Mouse (Mus musculus) hematopoietic stem cell, adult 5-6 weeks (primary cell): ENCODE measurements at regions not wholly inside any gene's neighbourhood (a gene's known extent, or its start where the extent isn't known, plus 50 kb on each side); places are given as distances from the start of the nearest gene placed in this dataset.

Experiments
- ATAC-seq, 2 experiments: fragments of 125-278 bp in 1 of 2; replicated peaks in 1 of 2; 2 replicates each; pipeline ENCODE4 v1.8.0; 2016 to 2017; ENCODE audit warnings: inconsistent platforms in 2 of 2, mild to moderate bottlenecking in 2 of 2, moderate number of reproducible peaks in 2 of 2, low read depth in 1 of 2, moderate TSS enrichment in 1 of 2; ENCODE audit not compliant: low FRiP score in 2 of 2, poor library complexity in 2 of 2, severe bottlenecking in 2 of 2, insufficient read depth in 1 of 2, low TSS enrichment in 1 of 2

DNA sequence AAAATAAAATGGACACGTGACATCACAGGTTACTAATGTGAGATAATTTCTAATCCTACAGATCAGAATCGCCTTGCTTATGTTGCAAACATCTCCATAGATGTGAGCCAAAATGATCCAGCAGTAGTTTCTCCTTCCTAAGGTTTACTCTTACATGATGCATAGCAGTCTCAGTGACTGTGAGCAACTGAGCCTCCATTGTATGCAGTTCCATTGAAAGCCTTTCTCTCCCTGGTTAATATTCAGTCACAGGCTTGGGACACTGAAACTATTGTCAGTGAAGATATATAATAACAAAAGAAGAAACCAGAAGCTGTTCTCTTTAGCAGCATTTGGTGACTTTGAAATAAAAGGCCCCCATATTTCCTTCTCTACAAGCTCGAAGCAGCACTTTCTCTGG, 305.9 kb downstream of the Rbm26 start:
- no peak for ATAC-seq

DNA sequence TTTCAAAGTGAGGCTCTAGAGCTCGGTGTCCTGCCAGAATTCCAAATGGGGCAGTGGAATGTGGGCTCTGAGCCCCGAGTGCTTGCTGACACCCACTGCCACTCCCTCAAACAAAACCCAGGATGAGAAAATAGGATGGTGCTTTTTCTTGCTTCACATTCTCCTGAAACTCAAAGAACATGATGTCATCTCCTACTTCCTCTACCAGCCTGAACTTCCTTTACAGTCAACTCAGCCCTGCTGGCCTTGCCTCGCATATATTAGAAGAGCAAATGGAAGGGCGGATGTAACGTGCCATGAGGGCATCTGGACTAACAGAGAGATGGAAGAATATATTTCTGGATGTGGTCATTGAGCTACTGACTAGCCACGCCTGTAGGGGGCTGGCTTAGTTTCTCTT, 309.6 kb downstream of the Rbm26 start:
- no peak for ATAC-seq

DNA sequence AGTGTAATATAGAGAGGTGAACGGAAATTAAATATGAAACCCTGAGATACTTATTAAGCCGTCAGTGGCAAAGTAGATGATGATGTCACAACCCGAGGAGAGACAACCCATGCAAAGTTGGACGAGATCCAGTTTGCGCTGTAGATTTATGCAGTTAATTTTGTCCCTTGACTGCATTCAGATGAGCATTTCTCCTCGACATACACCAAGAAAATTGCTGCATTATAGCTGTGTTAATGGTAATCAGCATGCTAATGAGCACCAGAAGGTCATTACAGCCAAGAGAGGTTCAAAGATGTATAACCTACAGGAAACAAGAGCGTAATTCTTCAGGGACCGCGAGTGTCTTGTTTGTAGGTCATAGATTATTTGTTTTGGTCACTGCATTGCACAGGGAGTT, 313.2 kb downstream of the Rbm26 start:
- ATAC-seq, result no peak

DNA sequence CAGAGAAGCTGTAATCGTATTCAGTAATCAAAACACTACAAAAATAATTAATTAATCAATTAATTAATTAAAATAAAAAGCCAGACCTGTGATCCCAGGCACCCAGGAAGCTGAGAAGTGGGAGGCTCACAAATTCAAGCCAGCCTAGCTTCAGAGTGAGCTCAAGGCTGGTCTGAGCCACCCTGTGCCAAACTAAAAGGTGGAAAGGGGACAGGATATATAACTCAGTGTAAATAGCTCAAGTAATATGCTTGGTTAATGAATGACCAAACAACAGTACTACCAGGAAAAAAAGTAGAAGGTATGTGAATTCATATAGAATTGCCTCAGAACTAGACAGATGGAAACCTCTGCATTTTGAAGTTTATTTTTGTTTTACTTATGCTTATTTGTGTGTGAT, 321.2 kb downstream of the Rbm26 start:
- no peak for ATAC-seq

DNA sequence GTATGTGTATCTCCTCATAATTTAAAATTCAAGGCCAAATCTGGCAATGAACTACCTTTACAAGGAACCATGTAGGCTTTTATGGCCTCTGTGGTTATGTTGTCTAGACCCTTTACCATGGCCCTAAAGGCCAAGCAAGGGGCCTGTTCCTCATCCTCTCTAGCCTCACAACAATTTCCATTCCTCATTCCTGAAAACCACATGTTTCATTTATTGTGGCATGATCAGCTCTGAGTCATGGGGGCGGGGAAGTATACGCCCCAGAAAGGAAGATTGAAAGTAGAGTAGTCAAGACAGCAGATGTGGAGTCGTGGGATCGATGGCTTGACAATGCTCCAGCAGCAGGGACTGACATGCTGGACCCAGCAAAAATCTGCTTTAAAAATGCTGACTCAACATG, 326.8 kb upstream of the Rnf219 start:
- no peak for ATAC-seq

DNA sequence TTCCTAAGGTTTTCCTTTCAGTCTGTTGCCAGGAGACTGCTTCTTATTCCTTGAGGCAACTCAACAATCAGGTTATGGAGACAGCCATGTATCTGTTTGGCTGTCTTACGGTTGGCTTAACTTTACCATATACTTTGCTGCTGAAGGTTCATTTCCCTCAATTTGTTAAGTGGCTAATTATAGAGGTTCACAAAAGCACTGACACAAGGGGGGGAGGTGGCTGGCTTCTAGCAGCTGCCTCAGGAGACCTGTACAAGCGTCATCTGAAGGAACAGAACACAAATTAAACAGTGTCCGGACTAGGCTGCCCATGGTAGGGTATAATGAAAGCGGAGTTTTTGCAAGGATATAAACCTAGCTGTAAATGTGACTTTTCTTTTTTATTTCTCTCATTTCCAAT, 305.0 kb upstream of the Rnf219 start:
- no peak for ATAC-seq

DNA sequence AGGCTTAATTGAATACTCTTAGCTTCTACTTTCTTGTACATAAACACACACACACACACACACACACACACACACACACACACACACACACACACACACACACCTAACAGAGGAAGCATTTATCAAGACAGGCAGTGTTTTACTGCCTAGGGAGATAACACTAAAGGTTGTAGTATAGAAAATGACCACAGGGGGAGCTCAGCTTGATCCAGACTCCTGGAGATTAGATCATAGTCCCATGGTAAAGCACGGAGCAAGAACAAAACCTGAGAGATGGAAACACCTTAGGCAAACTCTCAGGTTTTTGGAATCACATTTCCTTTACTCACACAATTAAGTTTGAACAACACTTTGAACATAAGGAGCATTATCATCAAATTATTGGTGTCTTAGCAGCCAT, 302.5 kb upstream of the Rnf219 start:
- no peak for ATAC-seq

DNA sequence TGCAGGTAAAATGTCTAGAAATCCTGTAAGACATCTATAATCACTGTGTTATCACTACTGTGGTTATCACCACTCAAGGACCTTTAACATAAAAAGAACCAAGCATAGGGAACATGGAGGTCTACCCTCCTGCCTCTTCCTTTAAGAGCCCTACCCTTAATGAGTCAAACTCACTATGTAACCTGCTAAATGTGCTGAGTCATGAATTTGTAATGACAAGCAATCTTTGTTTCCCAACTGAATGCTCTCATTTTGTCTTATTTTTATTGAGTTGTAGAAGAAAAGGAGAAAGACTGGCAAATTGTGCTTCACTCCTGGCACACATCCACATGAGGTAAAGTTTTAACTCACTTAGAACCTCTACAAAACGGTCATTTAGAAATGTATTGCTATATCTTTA, 301.8 kb upstream of the Rnf219 start:
- ATAC-seq, result no peak

DNA sequence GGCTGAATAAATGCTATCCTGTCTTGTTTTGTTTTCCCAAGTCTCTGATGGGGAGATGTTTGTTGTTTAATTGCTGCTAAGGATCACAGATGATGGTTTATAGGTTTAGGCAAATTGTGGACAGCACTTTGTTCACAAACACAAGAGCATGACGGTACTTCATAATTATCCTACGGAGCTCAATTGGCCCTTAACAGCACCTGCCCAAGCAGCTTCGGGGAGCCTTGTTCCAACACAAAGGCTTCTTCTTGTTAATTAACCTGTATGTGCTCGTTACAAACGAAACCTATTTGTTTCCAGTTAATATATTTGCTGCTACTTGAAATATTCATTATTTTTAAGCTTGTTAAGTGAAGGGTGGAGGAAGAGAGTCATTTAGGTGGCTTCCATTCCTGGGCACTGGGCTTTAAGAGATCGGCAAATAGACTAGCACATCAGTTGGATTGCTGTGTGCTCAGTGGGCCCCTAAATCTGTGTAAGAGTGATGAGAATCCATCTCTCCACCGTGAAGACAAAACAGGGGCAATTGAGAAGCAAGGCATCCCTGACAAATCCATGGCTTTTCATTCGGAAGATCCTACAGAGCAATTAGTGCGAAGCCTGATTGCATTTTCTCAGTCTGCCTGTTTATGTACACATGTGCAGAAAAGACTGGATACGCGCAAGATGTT, 299.6 kb upstream of the Rnf219 start:
- no peak for ATAC-seq

DNA sequence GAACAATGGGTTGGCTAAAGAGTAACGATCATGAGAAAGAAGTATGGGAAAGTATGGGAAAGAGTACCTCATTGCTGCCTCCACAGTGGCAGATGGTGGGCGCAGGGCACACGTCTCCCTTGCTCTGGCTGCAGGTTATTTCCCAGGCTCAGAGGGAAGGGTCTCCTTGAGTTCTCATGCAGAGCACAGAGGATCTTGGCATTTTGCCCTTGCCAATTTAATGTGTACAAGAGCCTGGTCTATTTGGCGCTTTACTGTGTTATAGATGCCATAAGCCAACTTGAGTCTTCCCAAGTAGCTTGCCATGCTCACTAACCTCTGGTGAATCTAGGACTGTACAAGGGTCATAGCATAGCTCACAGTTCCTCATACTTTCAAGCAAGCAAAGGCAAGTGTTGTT, 296.7 kb upstream of the Rnf219 start:
- no peak for ATAC-seq

DNA sequence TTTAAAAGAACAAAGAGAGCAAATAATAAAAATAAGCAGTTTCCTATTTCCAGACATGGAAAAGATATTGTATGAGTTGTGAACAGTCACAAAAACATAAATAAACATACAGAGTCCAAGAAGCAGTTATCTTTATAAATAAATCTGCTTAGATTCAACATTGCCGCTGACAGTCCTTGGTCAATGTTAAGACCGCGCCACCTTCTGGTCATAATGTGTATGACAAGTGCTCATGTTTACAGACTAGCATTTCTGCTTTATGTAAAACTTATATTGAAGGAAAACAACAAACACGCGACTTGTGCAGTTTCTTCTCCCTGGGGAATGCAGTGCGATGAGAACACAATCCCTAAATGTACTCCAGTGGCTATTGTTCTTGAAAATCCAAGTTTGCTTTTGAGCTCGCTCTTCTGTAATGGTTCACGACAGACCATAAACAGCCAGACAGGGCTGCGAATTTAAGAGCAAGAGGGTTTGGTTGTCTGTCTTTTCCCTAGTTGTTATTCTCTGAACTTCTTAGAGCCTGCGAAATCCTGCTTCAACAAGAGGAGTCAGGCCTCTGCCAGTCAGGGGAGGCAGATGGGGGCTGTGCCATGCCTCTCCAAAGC, 291.6 kb upstream of the Rnf219 start:
- peak; percentile 74 to 76; a peak in 3 of 4 replicates for ATAC-seq

DNA sequence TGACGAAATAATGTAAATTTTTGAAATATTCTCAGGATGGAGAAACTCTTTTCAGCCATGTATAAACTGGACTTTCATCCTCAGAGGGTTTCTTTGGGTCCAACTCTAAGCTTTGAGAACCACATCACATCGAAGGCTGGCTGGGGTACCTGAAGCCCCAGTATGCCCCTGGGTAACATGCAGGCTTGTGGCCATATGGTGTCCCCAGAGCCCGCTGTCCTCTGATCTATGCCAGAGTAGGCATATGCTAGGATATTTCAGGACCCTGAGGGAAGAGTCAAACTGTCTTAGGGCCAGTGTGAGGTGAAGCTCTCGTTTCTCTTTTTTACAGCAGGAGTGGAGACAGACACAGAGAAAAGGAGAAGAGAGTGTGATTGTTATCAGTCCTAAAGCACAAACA, 289.6 kb upstream of the Rnf219 start:
- no peak for ATAC-seq

DNA sequence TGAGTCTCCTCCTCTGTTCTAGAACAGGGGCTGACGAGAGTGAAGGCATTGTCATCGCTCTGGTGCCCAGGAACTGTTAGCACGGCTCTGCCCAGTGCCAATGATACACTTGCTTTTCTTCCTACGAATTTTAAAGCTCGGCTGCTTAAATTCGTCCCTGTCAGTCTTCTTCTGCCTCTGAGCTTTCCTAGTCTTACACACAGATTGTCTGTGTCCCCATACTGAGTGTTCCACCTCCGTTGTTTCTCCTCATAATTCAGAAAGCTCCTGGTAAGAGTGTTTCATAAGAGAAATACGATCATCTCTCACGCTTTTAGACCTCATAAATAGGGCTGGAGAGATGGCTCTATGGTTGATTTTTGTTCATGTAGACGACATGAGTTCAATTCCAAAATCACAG, 282.9 kb upstream of the Rnf219 start:
- no peak for ATAC-seq

DNA sequence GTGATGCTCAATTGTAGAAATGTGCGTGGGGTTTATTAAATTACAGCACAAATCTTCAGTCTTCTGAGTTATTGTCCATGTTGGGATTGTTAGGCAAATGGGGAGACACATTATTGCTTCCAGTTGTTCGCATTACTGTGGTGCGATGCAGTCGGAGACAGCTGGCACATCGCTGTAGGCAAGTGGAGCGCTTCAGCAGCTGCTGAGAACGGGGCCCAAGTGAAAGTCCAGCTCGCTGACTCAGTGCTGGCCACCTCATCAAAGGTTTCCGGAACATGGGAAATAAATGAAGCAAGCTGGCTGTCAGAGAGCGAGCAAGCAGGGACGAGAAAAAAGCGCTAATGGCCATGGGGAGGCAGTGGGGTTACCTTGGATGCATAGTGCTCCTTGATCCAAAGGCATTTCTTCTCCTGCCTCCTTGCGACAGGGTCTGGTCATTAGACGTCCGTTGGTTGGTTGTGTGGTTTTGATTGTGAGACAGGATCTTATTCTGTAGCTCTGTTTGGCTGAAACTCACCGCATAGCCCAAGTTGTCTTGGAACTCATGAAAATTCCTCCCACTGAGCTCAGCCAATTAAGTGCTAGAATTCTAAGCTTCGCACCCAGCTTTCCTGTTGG, 274.0 kb upstream of the Rnf219 start:
- no peak for ATAC-seq

DNA sequence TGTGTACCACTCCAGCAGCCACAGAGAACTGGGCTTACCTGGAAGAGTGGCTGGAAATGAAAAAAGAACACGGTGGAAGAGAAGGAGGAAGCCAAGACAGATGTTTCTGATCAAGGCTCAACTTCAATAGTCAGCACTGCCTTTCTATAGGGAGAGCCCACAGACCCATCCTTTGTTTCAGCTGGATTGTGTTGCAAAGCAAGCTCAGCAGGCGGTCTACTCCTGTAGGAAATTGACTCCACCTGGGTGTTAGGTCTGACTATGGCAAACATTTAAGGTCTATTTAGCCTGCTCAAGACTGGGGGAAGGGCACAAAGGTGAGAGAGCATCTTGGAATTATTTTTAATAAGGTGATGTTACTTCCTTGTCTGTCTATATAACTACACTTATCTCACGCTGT, 266.9 kb upstream of the Rnf219 start:
- no peak for ATAC-seq

DNA sequence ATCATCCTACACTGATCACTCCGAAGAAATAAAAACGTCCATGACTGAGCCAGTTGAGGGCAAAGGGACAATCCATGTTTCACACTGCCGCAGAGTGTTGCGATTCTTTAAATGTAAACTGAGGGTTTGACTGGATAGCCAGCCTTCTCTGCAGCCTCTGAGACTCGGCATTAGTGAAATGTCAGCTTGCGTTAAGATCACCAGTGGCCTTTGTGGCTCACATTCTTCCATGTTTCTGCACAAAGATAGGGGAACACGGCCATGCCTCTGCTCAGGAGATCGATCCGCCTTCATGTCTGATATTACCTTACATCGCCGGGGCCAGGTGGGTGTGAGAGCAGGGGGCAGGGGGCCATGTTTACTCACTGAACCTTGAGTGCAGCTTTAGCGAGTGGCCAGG, 262.6 kb upstream of the Rnf219 start:
- no peak for ATAC-seq

DNA sequence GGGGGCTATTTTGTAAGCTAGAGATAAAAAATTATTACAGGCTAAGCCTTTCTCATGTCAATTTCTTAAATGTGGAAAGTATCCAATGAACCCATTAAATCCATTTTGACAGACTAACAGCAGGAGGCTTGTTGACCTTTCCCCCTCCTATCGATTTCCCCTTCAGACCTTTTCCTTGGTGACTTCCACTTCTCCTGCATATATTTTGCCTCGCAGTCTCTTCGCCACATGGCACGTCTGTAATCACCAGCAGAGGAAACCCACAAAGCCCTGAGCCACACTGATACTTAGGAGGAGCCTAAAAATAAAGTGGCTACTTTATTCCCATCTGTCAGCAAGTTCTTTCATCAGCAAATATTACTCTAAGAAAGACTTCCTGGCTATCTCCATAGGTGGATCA, 247.5 kb upstream of the Rnf219 start:
- 0 out of 4 replicates have a peak, but pooled peaks of 1 of the 2 experiments have one; percentile 22 for ATAC-seq

DNA sequence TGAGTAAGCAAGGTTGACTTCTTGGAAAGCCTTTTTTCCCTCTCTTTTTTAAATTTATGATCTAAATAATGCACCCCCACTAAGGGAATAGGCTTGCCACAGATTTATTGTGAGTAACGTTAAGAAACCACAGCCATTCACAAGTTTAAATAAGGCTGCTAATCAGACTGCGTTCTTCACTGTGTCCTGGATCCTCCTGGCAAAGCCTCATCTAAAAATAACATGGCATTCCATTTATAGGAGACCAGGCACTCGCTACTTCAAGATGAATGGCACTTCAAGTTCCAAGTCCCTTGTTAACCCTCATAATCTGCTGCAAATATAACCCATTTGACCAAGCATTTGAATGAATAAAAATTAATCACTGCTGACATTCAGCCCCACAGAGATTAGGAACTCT, 211.8 kb upstream of the Rnf219 start:
- no peak for ATAC-seq

DNA sequence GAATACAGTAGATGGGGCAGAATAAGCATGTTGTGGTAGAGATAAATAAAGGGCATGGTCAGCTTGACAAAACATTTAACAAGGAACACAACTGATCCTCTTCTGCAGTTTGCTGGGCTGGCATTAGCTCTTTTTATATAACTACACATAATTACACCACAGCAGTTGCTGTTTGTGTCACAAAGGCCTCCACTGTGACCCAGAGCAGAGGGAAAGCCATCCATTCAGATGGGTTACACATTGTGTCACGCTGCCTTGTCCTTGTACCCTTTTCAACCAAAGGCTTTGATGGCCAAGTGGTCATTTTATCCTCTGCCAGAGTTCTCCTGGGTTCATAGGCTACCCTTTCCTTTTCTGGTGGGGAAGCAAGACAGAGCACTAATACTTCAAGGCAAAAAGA, 209.6 kb upstream of the Rnf219 start:
- no peak for ATAC-seq
